Mouse (Mus musculus) kidney, adult 2 months (tissue): ENCODE measurements around the gene Cnn3.

Source experiments
- CTCF ChIP-seq: fragments of 200-500 bp; conservative IDR thresholded peaks from 2 replicates; pipeline ENCODE4 v1.5.1; 2011; ENCODE audit warnings: low read depth, mild to moderate bottlenecking, control low read depth, low read length, moderate library complexity, mixed read lengths; ENCODE audit not compliant: insufficient read depth, insufficient read length
- POLR2A ChIP-seq: fragments of 200-500 bp; IDR thresholded peaks from one replicate; pipeline ENCODE4 v1.6.1; 2011; ENCODE audit warnings: low read depth, low read length, control low read depth

DNA sequence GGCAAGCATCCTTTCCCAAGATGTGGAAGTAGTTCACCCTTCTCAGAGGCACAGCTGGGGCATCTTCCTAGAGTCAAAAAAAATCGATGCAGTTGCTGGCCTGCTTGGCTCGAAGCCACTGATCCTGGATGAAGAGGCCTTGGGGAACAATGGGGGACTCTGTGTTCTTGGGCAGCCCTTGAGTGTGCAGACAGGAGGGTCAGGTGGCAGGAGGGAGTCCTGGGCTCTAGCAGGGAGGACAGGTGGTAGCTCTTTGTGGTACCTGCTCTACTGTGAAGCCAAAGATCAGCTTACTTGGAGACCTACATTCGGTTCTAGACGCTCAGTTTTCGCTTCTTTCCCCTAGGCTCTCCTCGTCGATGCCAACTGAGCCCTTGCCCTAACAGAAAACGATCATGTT is 79.9 kb downstream of the Cnn3 start:
- TF ChIP-seq CTCF (no peak), POLR2A (no peak)
